Mouse (Mus musculus): ENCODE measurements around the gene Denr.

Denr gene

GRCm38 (mm10) chr5:123969216-123969615 is 62.2 kb downstream of the Denr start:
- no peak for DNase-seq (ENCODE audit: low spot score in 2 of 2)

DNA sequence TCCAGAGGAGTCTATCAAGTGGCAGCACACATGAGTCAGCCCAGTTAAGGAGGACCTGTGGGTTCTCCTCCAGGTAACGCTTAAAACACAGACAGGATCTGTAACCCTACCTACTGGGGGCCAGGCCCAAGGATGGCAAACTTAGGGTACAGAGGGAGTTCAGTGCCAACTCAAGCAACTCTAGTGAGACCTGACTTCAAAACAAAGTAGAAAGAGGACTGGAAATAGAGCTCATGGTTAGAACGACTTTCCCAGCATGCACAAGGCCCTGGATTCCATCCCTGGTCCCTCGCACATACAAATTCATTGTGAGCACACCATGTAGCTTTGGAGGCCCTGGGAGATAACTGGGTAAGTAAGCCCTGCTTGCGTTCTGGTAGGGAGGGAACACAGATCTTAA is 63.6 kb downstream of the Denr start:
- no peak for DNase-seq (ENCODE audit: low spot score in 2 of 2)

DNA sequence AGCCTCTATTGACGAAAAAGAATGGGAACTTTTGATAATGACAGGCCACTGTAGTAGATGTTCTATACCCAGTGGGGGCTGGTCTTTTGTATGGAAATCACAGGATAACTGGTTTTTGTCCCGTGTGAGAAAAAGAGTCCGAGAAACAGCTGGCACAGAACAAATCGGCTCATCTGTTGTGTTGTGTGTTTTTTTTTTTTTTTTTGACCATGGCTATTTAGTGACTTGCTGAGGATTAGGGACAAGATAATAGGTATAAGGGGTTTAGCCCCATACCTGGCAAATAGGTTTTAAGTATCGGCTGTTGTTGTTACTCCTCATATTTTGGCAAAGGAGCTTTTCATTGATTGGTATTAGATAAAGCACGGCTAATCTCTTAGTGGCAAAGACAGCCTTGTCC is 65.5 kb downstream of the Denr start:
- no peak for DNase-seq (ENCODE audit: low spot score in 2 of 2)

DNA sequence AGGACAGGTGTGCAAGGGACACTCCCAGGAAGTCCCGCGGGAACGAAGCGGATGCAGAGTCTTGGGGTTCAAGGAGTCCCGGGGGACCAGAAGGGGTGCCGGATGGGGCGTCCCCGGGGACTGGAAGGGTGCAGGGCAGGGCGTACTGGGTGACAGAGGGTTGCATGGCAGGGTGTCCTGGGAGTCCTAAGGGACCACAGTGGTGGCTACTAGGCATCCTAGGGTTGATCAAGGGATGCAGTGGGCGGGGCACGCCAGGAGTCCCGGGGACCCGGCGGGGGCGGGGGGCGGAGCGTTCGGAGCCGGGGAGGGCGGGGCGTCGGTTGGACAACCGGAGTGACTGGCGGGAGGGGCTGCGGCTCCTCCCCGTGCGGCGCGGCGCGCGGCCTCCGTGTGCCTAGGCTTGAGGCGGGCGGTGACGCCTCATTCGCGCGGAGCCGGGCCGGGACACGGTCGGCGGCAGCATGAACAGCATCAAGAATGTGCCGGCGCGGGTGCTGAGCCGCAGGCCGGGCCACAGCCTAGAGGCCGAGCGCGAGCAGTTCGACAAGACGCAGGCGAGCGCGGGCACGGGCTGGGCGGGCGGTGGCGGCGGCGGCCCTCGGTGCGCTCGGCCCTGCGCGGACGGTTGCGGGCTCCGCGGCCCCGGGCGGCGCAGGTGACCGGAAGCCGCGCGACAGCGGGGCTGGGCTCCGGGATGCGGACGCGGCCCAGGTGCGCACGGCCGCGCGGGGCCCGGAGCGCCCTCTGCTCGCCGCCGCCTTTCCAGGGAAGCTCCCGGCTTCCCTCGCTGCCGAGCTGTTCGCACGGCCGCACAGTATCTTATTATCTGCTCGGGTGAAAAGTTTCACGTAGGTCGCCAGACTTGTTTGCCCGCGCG is 66.6 kb downstream of the Denr start, which contains the start of gene Hip1r:
Gene Hip1r (plus strand): TSS at position 330 of the 880 bp plus-strand sequence.
- DNase-seq (ENCODE audit: low spot score in 2 of 2): peak; percentile 94 to 95

GRCm38 (mm10) chr5:123974179-123974485 is 67.2 kb downstream of the Denr start:
- peak in 1 of 2 experiments; percentile 41 for DNase-seq (ENCODE audit: low spot score in 2 of 2)

GRCm38 (mm10) chr5:123974616-123975111 is 67.7 kb downstream of the Denr start:
- DNase-seq (ENCODE audit: low spot score in 2 of 2): peak; percentile 91 to 92

DNA sequence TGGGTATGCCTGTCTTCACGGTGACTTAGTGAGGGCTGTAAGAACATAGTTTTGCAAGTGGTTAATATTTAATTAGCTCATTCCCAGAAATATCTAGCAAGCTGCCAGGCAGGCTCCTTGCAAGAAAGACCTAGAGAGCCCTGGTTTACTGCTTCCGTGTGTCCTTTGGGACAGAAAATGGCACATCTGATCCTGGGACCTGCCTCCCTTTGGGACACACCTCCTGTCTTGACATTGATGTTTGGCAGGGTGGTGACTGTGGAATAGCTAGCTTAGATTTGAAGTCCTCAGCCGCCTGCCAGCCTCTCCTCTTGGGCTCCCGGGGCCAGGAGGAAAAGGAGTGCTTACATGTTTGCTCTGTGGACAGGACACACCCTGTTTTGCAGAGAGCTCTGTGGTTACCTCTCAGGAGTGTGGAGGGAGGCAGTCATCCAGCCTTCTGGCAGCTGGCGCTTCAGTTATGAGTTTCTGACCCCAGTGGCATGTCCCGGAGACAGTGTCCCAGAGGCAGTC is 68.7 kb downstream of the Denr start:
- peak in 1 of 2 experiments; percentile 10 for DNase-seq (ENCODE audit: low spot score in 2 of 2)

- DNase-seq (ENCODE audit: low spot score in 2 of 2): no peak
Measured at GRCm38 (mm10) chr5:123977231-123977630, 70.3 kb downstream of the Denr start.

DNA sequence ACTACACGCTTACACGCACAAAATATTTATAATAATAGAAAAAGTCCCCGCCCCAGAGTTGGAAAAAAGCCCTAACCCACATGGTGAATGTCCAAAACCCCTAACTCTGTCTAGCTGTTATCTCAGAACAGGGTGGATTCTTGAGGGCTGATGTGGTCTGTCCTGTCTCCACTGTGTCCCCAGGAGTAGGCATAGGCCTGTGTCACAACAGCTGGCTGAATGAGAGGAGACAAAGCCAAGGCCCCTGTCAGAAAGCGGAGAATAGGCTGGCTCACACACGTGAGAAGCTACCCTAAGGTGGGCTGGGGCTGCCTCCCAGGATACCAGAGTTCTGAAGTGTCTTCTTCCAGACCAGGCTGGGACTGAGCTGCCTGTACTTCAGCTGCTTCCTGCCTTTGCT is 71.2 kb downstream of the Denr start:
- no peak for DNase-seq (ENCODE audit: low spot score in 2 of 2)

Measured in spleen, postnatal 36 days (tissue).